Mouse (Mus musculus): ENCODE data around the gene Ppfibp1.
"Not testable (repeated sequence)": the region's sequence is repeated elsewhere in the genome, so short reads cannot be mapped to it uniquely, and the experiment has no call there.

Ppfibp1 gene

GRCm38 (mm10) chr6:146887958-146888659 lies at the start of gene Ppfibp1:
Ppfibp1 (plus strand) TSS chr6:146888487.
- DNase-seq (ENCODE audit: low read depth, low spot score) = peak; percentile 89

- DNase-seq (ENCODE audit: low read depth, low spot score) = no peak
Measured at GRCm38 (mm10) chr6:146838863-146839262, 49.4 kb upstream of the Ppfibp1 start.

- no peak for DNase-seq (ENCODE audit: low read depth, low spot score)
Measured at GRCm38 (mm10) chr6:146844867-146845266, 43.4 kb upstream of the Ppfibp1 start.

GRCm38 (mm10) chr6:146845347-146845746 lies 42.9 kb upstream of the Ppfibp1 start:
- no peak for DNase-seq (ENCODE audit: low read depth, low spot score)

GRCm38 (mm10) chr6:146845961-146846750 lies 42.1 kb upstream of the Ppfibp1 start:
- peak; percentile 27 for DNase-seq (ENCODE audit: low read depth, low spot score)

GRCm38 (mm10) chr6:146847402-146847801 lies 40.9 kb upstream of the Ppfibp1 start:
- no peak for DNase-seq (ENCODE audit: low read depth, low spot score)

GRCm38 (mm10) chr6:146848281-146848680 lies 40.0 kb upstream of the Ppfibp1 start:
- DNase-seq (ENCODE audit: low read depth, low spot score) = no peak

- DNase-seq (ENCODE audit: low read depth, low spot score) = no peak
Measured at GRCm38 (mm10) chr6:146850050-146850449, 38.2 kb upstream of the Ppfibp1 start, which contains the start of gene Smco2. Smco2 (plus strand) TSS chr6:146850104.

GRCm38 (mm10) chr6:146851916-146852315 lies 36.4 kb upstream of the Ppfibp1 start:
- no peak for DNase-seq (ENCODE audit: low read depth, low spot score)

- no peak for DNase-seq (ENCODE audit: low read depth, low spot score)
Measured at GRCm38 (mm10) chr6:146852739-146853138, 35.5 kb upstream of the Ppfibp1 start.

- no peak for DNase-seq (ENCODE audit: low read depth, low spot score)
Measured at GRCm38 (mm10) chr6:146855185-146855584, 33.1 kb upstream of the Ppfibp1 start.

GRCm38 (mm10) chr6:146857386-146857785 lies 30.9 kb upstream of the Ppfibp1 start:
- DNase-seq (ENCODE audit: low read depth, low spot score) = no peak

- DNase-seq (ENCODE audit: low read depth, low spot score) = no peak
Measured at GRCm38 (mm10) chr6:146863154-146863553, 25.1 kb upstream of the Ppfibp1 start.

- DNase-seq (ENCODE audit: low read depth, low spot score) = not testable (repeated sequence)
Measured at GRCm38 (mm10) chr6:146864370-146864769, 23.9 kb upstream of the Ppfibp1 start.

- no peak for DNase-seq (ENCODE audit: low read depth, low spot score)
Measured at GRCm38 (mm10) chr6:146865701-146866100, 22.6 kb upstream of the Ppfibp1 start.

GRCm38 (mm10) chr6:146871975-146872374 lies 16.3 kb upstream of the Ppfibp1 start:
- DNase-seq (ENCODE audit: low read depth, low spot score) = no peak

GRCm38 (mm10) chr6:146874415-146874814 lies 13.9 kb upstream of the Ppfibp1 start:
- DNase-seq (ENCODE audit: low read depth, low spot score) = no peak

- no peak for DNase-seq (ENCODE audit: low read depth, low spot score)
Measured at GRCm38 (mm10) chr6:146876820-146877219, 11.5 kb upstream of the Ppfibp1 start.

- no peak for DNase-seq (ENCODE audit: low read depth, low spot score)
Measured at GRCm38 (mm10) chr6:146877425-146878045, 10.8 kb upstream of the Ppfibp1 start.

- DNase-seq (ENCODE audit: low read depth, low spot score) = no peak
Measured at GRCm38 (mm10) chr6:146878926-146879325, 9.4 kb upstream of the Ppfibp1 start.

- DNase-seq (ENCODE audit: low read depth, low spot score) = no peak
Measured at GRCm38 (mm10) chr6:146879856-146880255, 8.4 kb upstream of the Ppfibp1 start.

- DNase-seq (ENCODE audit: low read depth, low spot score) = no peak
Measured at GRCm38 (mm10) chr6:146880296-146880695, 8.0 kb upstream of the Ppfibp1 start.
